Mouse (Mus musculus): ENCODE measurements at regions not wholly inside any gene's neighbourhood (a gene's known extent, or its start where the extent isn't known, plus 50 kb on each side); places are given as distances from the start of the nearest gene placed in this dataset.

GRCm38 (mm10) chr4:9027798-9028404, 789.1 kb upstream of the Car8 start:
- TF ChIP-seq CTCF (IDR thresholded peaks at IDR 0.05; ENCODE audit: extremely low read depth, insufficient read length, insufficient replicate concordance, low read depth, low read length) (peak; percentile 79; the same call in 1 of the 2 replicates), POLR2A (IDR thresholded peaks at IDR 0.05; ENCODE audit: low read depth, low read length) (peak; percentile 16; the same call in 1 of the 2 replicates)

All from small intestine, adult 2 months (tissue).